Mouse (Mus musculus): ENCODE measurements around the gene Ap1s3. TPM values are rescaled to one million over a fixed set of nuclear protein-coding genes. Genes with fewer than 3 reads are reported as not detected.

The Ap1s3 gene
- polyA plus RNA-seq, 1 experiment from 2014 or later = 0.47 TPM

DNA sequence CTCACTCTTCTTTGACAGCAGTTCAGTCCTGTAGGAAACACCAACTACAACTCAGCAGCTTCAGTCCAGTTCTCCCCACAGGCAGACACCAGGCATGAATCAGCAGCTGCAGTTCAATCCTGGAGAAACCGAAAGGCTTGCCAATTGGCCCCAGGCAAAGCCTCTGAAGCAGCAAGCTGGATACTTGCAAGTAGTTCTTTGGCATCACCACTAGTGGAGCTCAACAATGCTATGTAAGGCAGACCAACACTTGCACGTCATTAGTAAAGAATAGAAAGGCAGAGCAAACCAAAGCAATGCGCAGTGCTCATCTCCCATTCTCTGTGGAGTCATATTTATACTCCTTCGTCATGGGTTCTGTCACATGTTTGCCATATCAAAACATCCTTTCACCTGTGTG is 99.9 kb downstream of the Ap1s3 start:
- DNase-seq (ENCODE audit: extremely low spot score, low spot score) = no peak
- Histone ChIP-seq H3K4me1 (no peaks in the 10 kb centered on the region), H3K27me3 (ENCODE audit: poor library complexity, severe bottlenecking) (no peaks in the 10 kb centered on the region), H3K27ac (no peak overlapping the region), H3K9me3 (no peaks in the 10 kb centered on the region), H3K36me3 (replicated peaks) (no peaks in the 10 kb centered on the region), H3K4me3 (no peak overlapping the region)
- 84% methylated on average over 4 of the region's 4 CpGs for WGBS

GRCm38 (mm10) chr1:79571126-79571525 is 100.6 kb downstream of the Ap1s3 start:
- no peak overlapping the region for H3K4me3 ChIP-seq
- 78% methylated on average over 6 of the region's 6 CpGs for WGBS
- H3K27ac ChIP-seq = no peak overlapping the region
- no peaks in the 10 kb centered on the region for H3K36me3 ChIP-seq (replicated peaks)
- H3K27me3 ChIP-seq (ENCODE audit: poor library complexity, severe bottlenecking) = no peaks in the 10 kb centered on the region
- no peak for DNase-seq (ENCODE audit: extremely low spot score, low spot score)
- no peaks in the 10 kb centered on the region for H3K9me3 ChIP-seq
- no peaks in the 10 kb centered on the region for H3K4me1 ChIP-seq

DNA sequence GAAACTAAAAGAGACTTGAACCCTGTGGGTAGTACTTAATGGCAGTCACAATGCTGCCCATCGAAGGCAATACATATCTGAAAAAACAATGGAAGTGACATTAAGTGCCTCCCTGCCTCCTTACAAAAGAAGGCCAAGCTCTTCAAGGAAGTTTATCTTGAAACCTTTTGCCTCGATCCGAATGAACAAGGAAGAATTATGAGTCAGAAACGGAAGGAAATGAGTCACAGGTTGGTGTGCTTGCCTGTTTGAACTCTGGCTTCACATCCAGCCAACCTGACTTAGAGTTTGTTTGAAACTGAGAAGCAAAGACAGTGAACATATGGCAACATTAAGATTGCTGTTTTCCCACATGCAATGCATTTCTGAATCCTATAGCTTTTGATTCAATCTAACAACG is 110.6 kb downstream of the Ap1s3 start:
- Histone ChIP-seq H3K4me1 (no peaks in the 10 kb centered on the region), H3K36me3 (replicated peaks) (no peaks in the 10 kb centered on the region), H3K27me3 (ENCODE audit: poor library complexity, severe bottlenecking) (no peaks in the 10 kb centered on the region), H3K9me3 (no peaks in the 10 kb centered on the region), H3K4me3 (no peak overlapping the region), H3K27ac (no peak overlapping the region)
- DNase-seq (ENCODE audit: extremely low spot score, low spot score) = no peak
- 84% methylated on average over 5 of the region's 5 CpGs for WGBS

Other genes starting within 250 kb of the Ap1s3 start
- gene Scg2, start 231.9 kb downstream of the Ap1s3 start, polyA plus RNA-seq (2016; fragmentation: Nextera tagmentation; extraction: Ambion mirVana) = 0.48 and 0.77 TPM in 2 replicates
- 64.2 and 67.4 TPM in 2 replicates for gene Mrpl44, start 104.0 kb upstream of the Ap1s3 start, polyA plus RNA-seq (2016; fragmentation: Nextera tagmentation; extraction: Ambion mirVana)
- gene Wdfy1, start 104.2 kb upstream of the Ap1s3 start, polyA plus RNA-seq (2016; fragmentation: Nextera tagmentation; extraction: Ambion mirVana) = 37.8 and 38.3 TPM in 2 replicates
- 52.4 and 53.3 TPM in 2 replicates for gene Serpine2, start 189.2 kb upstream of the Ap1s3 start, polyA plus RNA-seq (2016; fragmentation: Nextera tagmentation; extraction: Ambion mirVana)

All from forebrain, embryonic 10.5 days (tissue).